Mouse (Mus musculus) cerebellum, adult 11-12 months (tissue): ENCODE measurements around the gene Utf1.

Source experiments
- DNase-seq: peaks from one replicate; pipeline ENCODE4 v3.0.0; 2022

Gene Utf1

GRCm38 (mm10) chr7:139943674-139944281 is at the start of gene Utf1:
Gene Utf1 (plus strand): TSS chr7:139943789.
- no peak for DNase-seq

- peak; percentile 87 for DNase-seq
Measured at GRCm38 (mm10) chr7:139894655-139895557, 48.7 kb upstream of the Utf1 start, which contains the start of gene Kndc1. Gene Kndc1 (plus strand): TSS chr7:139894696.

- peak; percentile 36 for DNase-seq
Measured at GRCm38 (mm10) chr7:139896271-139896670, 47.3 kb upstream of the Utf1 start.

GRCm38 (mm10) chr7:139896796-139897195 is 46.8 kb upstream of the Utf1 start:
- peak; percentile 61 for DNase-seq

- peak; percentile 70 for DNase-seq
Measured at GRCm38 (mm10) chr7:139898606-139899005, 45.0 kb upstream of the Utf1 start.

GRCm38 (mm10) chr7:139899505-139899904 is 44.1 kb upstream of the Utf1 start:
- DNase-seq, result peak; percentile 96

GRCm38 (mm10) chr7:139900456-139900855 is 43.1 kb upstream of the Utf1 start:
- DNase-seq, result peak; percentile 63

- DNase-seq, result peak; percentile 96
Measured at GRCm38 (mm10) chr7:139900896-139901295, 42.7 kb upstream of the Utf1 start.

GRCm38 (mm10) chr7:139901981-139902380 is 41.6 kb upstream of the Utf1 start:
- no peak for DNase-seq

GRCm38 (mm10) chr7:139905261-139905660 is 38.3 kb upstream of the Utf1 start:
- DNase-seq, result no peak

GRCm38 (mm10) chr7:139905661-139906060 is 37.9 kb upstream of the Utf1 start:
- DNase-seq, result no peak

- peak; percentile 67 for DNase-seq
Measured at GRCm38 (mm10) chr7:139908176-139908575, 35.4 kb upstream of the Utf1 start.

GRCm38 (mm10) chr7:139909469-139909868 is 34.1 kb upstream of the Utf1 start:
- no peak for DNase-seq

- DNase-seq, result peak; percentile 62
Measured at GRCm38 (mm10) chr7:139910204-139910835, 33.3 kb upstream of the Utf1 start.

- peak; percentile 24 for DNase-seq
Measured at GRCm38 (mm10) chr7:139914141-139915047, 29.2 kb upstream of the Utf1 start.

- no peak for DNase-seq
Measured at GRCm38 (mm10) chr7:139915646-139916257, 27.8 kb upstream of the Utf1 start.

GRCm38 (mm10) chr7:139916345-139916744 is 27.2 kb upstream of the Utf1 start:
- DNase-seq, result no peak

GRCm38 (mm10) chr7:139918262-139918661 is 25.3 kb upstream of the Utf1 start:
- DNase-seq, result no peak

GRCm38 (mm10) chr7:139930732-139931131 is 12.9 kb upstream of the Utf1 start:
- no peak for DNase-seq

GRCm38 (mm10) chr7:139936705-139937104 is 6.9 kb upstream of the Utf1 start:
- no peak for DNase-seq

GRCm38 (mm10) chr7:139937138-139937537 is 6.5 kb upstream of the Utf1 start:
- DNase-seq, result no peak

- DNase-seq, result no peak
Measured at GRCm38 (mm10) chr7:139937810-139938209, 5.8 kb upstream of the Utf1 start.
